Mouse (Mus musculus) skeletal muscle tissue, adult 2 months (tissue): ENCODE measurements around the gene Ccr2.
"Not testable (repeated sequence)": the region's sequence is repeated elsewhere in the genome, so short reads cannot be mapped to it uniquely, and the experiment has no call there.

Experiments used
- DNase-seq: peaks from one replicate; pipeline ENCODE4 v3.0.0-alpha.2; 2012; ENCODE audit warnings: low read depth, low spot score

Gene Ccr2

GRCm38 (mm10) chr9:124118489-124118888 lies 16.7 kb downstream of the Ccr2 start:
- DNase-seq, result no peak

GRCm38 (mm10) chr9:124121387-124122184 lies 19.8 kb downstream of the Ccr2 start, which contains the start of gene Ccr5:
Gene Ccr5 (plus strand): TSS chr9:124121543.
- DNase-seq, result no peak

- no peak for DNase-seq
Observed at GRCm38 (mm10) chr9:124125576-124125975, 23.8 kb downstream of the Ccr2 start.

GRCm38 (mm10) chr9:124126373-124126772 lies 24.6 kb downstream of the Ccr2 start:
- peak; percentile 13 for DNase-seq

- no peak for DNase-seq
Observed at GRCm38 (mm10) chr9:124127412-124127811, 25.7 kb downstream of the Ccr2 start.

- no peak for DNase-seq
Observed at GRCm38 (mm10) chr9:124128379-124128778, 26.6 kb downstream of the Ccr2 start.

GRCm38 (mm10) chr9:124132899-124133298 lies 31.1 kb downstream of the Ccr2 start:
- DNase-seq, result not testable (repeated sequence)

- not testable (repeated sequence) for DNase-seq
Observed at GRCm38 (mm10) chr9:124134919-124135318, 33.2 kb downstream of the Ccr2 start.

GRCm38 (mm10) chr9:124137619-124138018 lies 35.9 kb downstream of the Ccr2 start:
- no peak for DNase-seq

GRCm38 (mm10) chr9:124138055-124138775 lies 36.5 kb downstream of the Ccr2 start:
- no peak for DNase-seq

GRCm38 (mm10) chr9:124143678-124144077 lies 41.9 kb downstream of the Ccr2 start:
- DNase-seq, result peak; percentile 23

GRCm38 (mm10) chr9:124146307-124146706 lies 44.6 kb downstream of the Ccr2 start:
- no peak for DNase-seq
